Mouse (Mus musculus) CH12.LX (cell line): Measurements from ENCODE around the gene Lztr1. TPM values are rescaled to one million over a fixed set of nuclear protein-coding genes. Genes with fewer than 3 reads are reported as not detected.

Source experiments
- DNase-seq: peaks from one replicate; pipeline ENCODE4 v3.0.0-alpha.2; 2013; ENCODE audit errors: extremely low read depth
- H3K27ac ChIP-seq: 2 replicates; pipeline ENCODE4 v1.5.1; 2012; ENCODE audit warnings: low read depth, mild to moderate bottlenecking, control low read depth, moderate library complexity; ENCODE audit not compliant: insufficient read depth
- H3K27me3 ChIP-seq: replicated peaks from 2 replicates; pipeline ENCODE3; 2012; ENCODE audit warnings: inconsistent platforms
- H3K36me3 ChIP-seq, 2 experiments: replicated peaks in 1 of 2; 2 replicates each; pipeline versions ENCODE3 to v1.6.1; 2012; ENCODE audit warnings: inconsistent platforms in 1 of 2, low read length in 1 of 2, mild to moderate bottlenecking in 1 of 2, mixed read lengths in 1 of 2, moderate library complexity in 1 of 2; ENCODE audit not compliant: control insufficient read depth in 1 of 2, insufficient read depth in 1 of 2
- H3K4me1 ChIP-seq, 2 experiments: 2 replicates each; pipeline ENCODE4 v1.6.1; 2012; ENCODE audit warnings: inconsistent platforms in 1 of 2, moderate library complexity in 1 of 2; ENCODE audit not compliant: insufficient read depth in 2 of 2, control insufficient read depth in 1 of 2
- H3K4me2 ChIP-seq: 2 replicates; pipeline ENCODE4 v1.6.1; 2012; ENCODE audit warnings: low read depth, mild to moderate bottlenecking, control low read depth; ENCODE audit not compliant: poor library complexity, insufficient read depth, severe bottlenecking
- H3K4me3 ChIP-seq, 3 experiments: fragments of 150-350 bp in 1 of 3; sonication (generic) in 1 of 3; replicated peaks in 1 of 3; 2 replicates each; pipeline versions ENCODE3 to v1.5.1; 2011 to 2012; ENCODE audit warnings: low read depth in 2 of 3, low read length in 2 of 3, mild to moderate bottlenecking in 2 of 3, moderate library complexity in 2 of 3, control low read depth in 1 of 3, improper control_type of control experiment in 1 of 3, inconsistent platforms in 1 of 3, mixed read lengths in 1 of 3; ENCODE audit not compliant: poor library complexity in 1 of 3
- H3K79me2 ChIP-seq: replicated peaks from 2 replicates; pipeline ENCODE4 v1.6.1; 2012; ENCODE audit warnings: mild to moderate bottlenecking, moderate library complexity; ENCODE audit not compliant: control insufficient read depth, poor library complexity, insufficient read depth, severe bottlenecking; ENCODE audit errors: extremely low read depth
- H3K9ac ChIP-seq: 2 replicates; pipeline ENCODE4 v1.6.1; 2012; ENCODE audit warnings: low read depth, mild to moderate bottlenecking, control low read depth, moderate library complexity; ENCODE audit not compliant: insufficient read depth
- H3K9me3 ChIP-seq: replicated peaks from 2 replicates; pipeline ENCODE3; 2012; ENCODE audit warnings: low read length, inconsistent platforms, mixed read lengths
- BHLHE40 ChIP-seq: IDR thresholded peaks from 2 replicates; pipeline ENCODE4 v1.6.1; 2011; ENCODE audit warnings: mild to moderate bottlenecking, low read depth, low read length, improper control_type of control experiment
- CHD2 ChIP-seq: IDR thresholded peaks from 2 replicates; pipeline ENCODE4 v1.6.1; 2011; ENCODE audit warnings: low read length, improper control_type of control experiment
- CTCF ChIP-seq, 2 experiments: IDR thresholded peaks in 1 of 2; conservative IDR thresholded peaks in 1 of 2; 2 replicates each; pipeline ENCODE4 v1.5.1; 2011 to 2012; ENCODE audit warnings: low read depth in 2 of 2, low read length in 2 of 2, improper control_type of control experiment in 1 of 2, inconsistent platforms in 1 of 2, mild to moderate bottlenecking in 1 of 2, moderate library complexity in 1 of 2
- ELF1 ChIP-seq: IDR thresholded peaks from 2 replicates; pipeline ENCODE4 v1.6.1; 2014; ENCODE audit warnings: low read depth, mild to moderate bottlenecking, inconsistent platforms, low read length, improper control_type of control experiment
- EP300 ChIP-seq: IDR thresholded peaks from 2 replicates; pipeline ENCODE4 v1.6.1; 2011; ENCODE audit warnings: low read length, improper control_type of control experiment
- GABPA ChIP-seq: IDR thresholded peaks from 2 replicates; pipeline ENCODE4 v1.6.1; 2012; ENCODE audit warnings: low read depth, low read length, improper control_type of control experiment, inconsistent platforms; ENCODE audit not compliant: insufficient replicate concordance
- JUN ChIP-seq: IDR thresholded peaks from 2 replicates; pipeline ENCODE4 v1.6.1; 2011; ENCODE audit warnings: low read depth, mild to moderate bottlenecking, low read length, improper control_type of control experiment, moderate library complexity; ENCODE audit not compliant: insufficient read depth
- JUND ChIP-seq: conservative IDR thresholded peaks from 2 replicates; pipeline ENCODE4 v1.6.1; 2011; ENCODE audit warnings: low read depth, low read length, improper control_type of control experiment
- KAT2A ChIP-seq: IDR thresholded peaks from 2 replicates; pipeline ENCODE4 v1.6.1; 2012; ENCODE audit warnings: low read length, improper control_type of control experiment, inconsistent platforms; ENCODE audit not compliant: insufficient replicate concordance
- MAX ChIP-seq: IDR thresholded peaks from 2 replicates; pipeline ENCODE4 v1.6.1; 2011; ENCODE audit warnings: low read length, improper control_type of control experiment
- MEF2A ChIP-seq: IDR thresholded peaks from 2 replicates; pipeline ENCODE4 v1.6.1; 2014; ENCODE audit warnings: low read depth, mild to moderate bottlenecking, inconsistent platforms, low read length, improper control_type of control experiment, borderline replicate concordance
- MXI1 ChIP-seq: IDR thresholded peaks from 2 replicates; pipeline ENCODE4 v1.6.1; 2011; ENCODE audit warnings: mild to moderate bottlenecking, low read depth, low read length, improper control_type of control experiment
- MYC ChIP-seq: IDR thresholded peaks from 2 replicates; pipeline ENCODE4 v1.6.1; 2011; ENCODE audit warnings: low read depth, mild to moderate bottlenecking, improper control_type of control experiment, low read length
- NRF1 ChIP-seq: IDR thresholded peaks from 2 replicates; pipeline ENCODE4 v1.6.1; 2014; ENCODE audit warnings: low read depth, mild to moderate bottlenecking, inconsistent platforms, low read length, improper control_type of control experiment, moderate library complexity
- POLR2A ChIP-seq: IDR thresholded peaks from 2 replicates; pipeline ENCODE4 v1.6.1; 2011; ENCODE audit warnings: low read depth, mild to moderate bottlenecking, improper control_type of control experiment, low read length
- TBP ChIP-seq: conservative IDR thresholded peaks from 2 replicates; pipeline ENCODE4 v1.6.1; 2011; ENCODE audit warnings: low read depth, low read length, improper control_type of control experiment
- USF2 ChIP-seq: conservative IDR thresholded peaks from 2 replicates; pipeline ENCODE4 v1.6.1; 2011; ENCODE audit warnings: low read depth, low read length, improper control_type of control experiment
- ZNF384 ChIP-seq: IDR thresholded peaks from 2 replicates; pipeline ENCODE4 v1.6.1; 2012; ENCODE audit warnings: low read depth, low read length, improper control_type of control experiment, inconsistent platforms
- dilution Hi-C: fragments of 300-500 bp; cut with MboI; formaldehyde crosslinking; loops from 2 replicates; pipeline ENCODE4 v1.14.3; 2020; ENCODE audit warnings: low sequenced_read_pairs; ENCODE audit not compliant: extremely low pct_unique_long_range_greater_than_20kb, extremely low pct_ligation_motif_present
- in situ Hi-C: fragments of 300-500 bp; cut with MboI; formaldehyde crosslinking; loops from 3 replicates; pipeline ENCODE4 v1.14.3; 2019; ENCODE audit warnings: low sequenced_read_pairs, low pct_ligation_motif_present, low pct_unique_long_range_greater_than_20kb, mixed read lengths
- polyA plus RNA-seq: library from polyadenylated mRNA; unstranded; fragments of >175 nt; gene quantifications from 2 replicates; pipeline ENCODE4 v1.2.1, GENCODE M21; 2012; ENCODE audit warnings: low read depth; ENCODE audit not compliant: insufficient read length
- total RNA-seq, 2 experiments: library from RNA; depleted of rRNA; stranded (reverse); fragments of 300-350 nt in 1 of 2; fragments of >200 nt in 1 of 2; gene quantifications; 2 replicates each; pipeline ENCODE4 v1.2.3; 2012 to 2014

The Lztr1 gene
- total and polyA plus RNA-seq, 3 experiments = 110 to 138 (median 111) TPM

GRCm38 (mm10) chr16:17511431-17511830 is 2.9 kb downstream of the Lztr1 start:
- Histone ChIP-seq H3K4me3 (no peak overlapping the region), H3K9me3 (no peaks in the 10 kb centered on the region), H3K79me2 (peaks cover 5% of the 10 kb centered on the region; the same call in 1 of the 2 replicates), H3K36me3 (peaks cover 49 to 56% of the 10 kb centered on the region in 2 experiments), H3K4me2 (no peak overlapping the region), H3K9ac (no peak overlapping the region), H3K27ac (no peak overlapping the region), H3K27me3 (peaks cover 2% of the 10 kb centered on the region), H3K4me1 (peaks cover 7 to 29% of the 10 kb centered on the region in 2 experiments)
- dilution Hi-C loops = no loop called here
- no peak for DNase-seq
- in situ Hi-C loops = no loop called here
- TF ChIP-seq CHD2 (no peak), NRF1 (no peak), MEF2A (no peak), POLR2A (no peak), BHLHE40 (no peak), JUN (no peak), KAT2A (no peak), ZNF384 (no peak), JUND (no peak), CTCF (conservative IDR thresholded peaks at IDR 0.05 in 1 of 2, IDR thresholded peaks at IDR 0.05 in 1 of 2; ENCODE audit: low read depth in 2 of 2, low read length in 2 of 2) (no peak), ELF1 (no peak)

- H3K9ac ChIP-seq = no peak overlapping the region
- TF ChIP-seq MYC (no peak), TBP (no peak), GABPA (no peak), EP300 (no peak), MXI1 (no peak), USF2 (no peak), MAX (no peak)
- no peaks in the 10 kb centered on the region for H3K9me3 ChIP-seq
- H3K27ac ChIP-seq = no peak overlapping the region
- H3K27me3 ChIP-seq = no peaks in the 10 kb centered on the region
- H3K36me3 ChIP-seq = peaks cover 91 to 92% of the 10 kb centered on the region in 2 experiments
- DNase-seq = no peak
- no peak overlapping the region for H3K4me3 ChIP-seq
- no peak overlapping the region for H3K4me2 ChIP-seq
- in situ Hi-C loops (no loop called here), dilution Hi-C loops (no loop called here)
- no peaks in the 10 kb centered on the region for H3K4me1 ChIP-seq
- no peaks in the 10 kb centered on the region for H3K79me2 ChIP-seq
These were observed 10.4 kb downstream of the Lztr1 start for GRCm38 (mm10) chr16:17518910-17519309.
